Mouse (Mus musculus) forebrain, embryonic 14.5 days (tissue): ENCODE data around the gene Snx18. TPM values are rescaled to one million over a fixed set of nuclear protein-coding genes. Genes with fewer than 3 reads are reported as not detected.

Experiments
- ATAC-seq: fragments of 200-750 bp; cut with Nextera tagmentation; 2 replicates; pipeline ENCODE4 v1.8.0; 2017; ENCODE audit warnings: mild to moderate bottlenecking, moderate library complexity
- DNase-seq: peaks from one replicate; pipeline ENCODE4 v3.0.0-alpha.2; 2015; ENCODE audit warnings: low spot score
- H3K27ac ChIP-seq: fragments of 300-500 bp; sonication (generic); 2 replicates; pipeline ENCODE4 v1.5.1; 2014; ENCODE audit warnings: low read depth, mild to moderate bottlenecking, control low read depth, low read length, moderate library complexity
- H3K27me3 ChIP-seq: fragments of 300-500 bp; sonication (generic); replicated peaks from 2 replicates; pipeline ENCODE4 v1.6.1; 2014; ENCODE audit warnings: low read length, control low read depth, mixed read lengths; ENCODE audit not compliant: control insufficient read depth, insufficient read depth
- H3K36me3 ChIP-seq: fragments of 300-500 bp; sonication (generic); 2 replicates; pipeline ENCODE4 v1.6.1; 2014; ENCODE audit warnings: low read length, control low read depth; ENCODE audit not compliant: control insufficient read depth, insufficient read depth
- H3K4me1 ChIP-seq: fragments of 300-500 bp; sonication (generic); 2 replicates; pipeline ENCODE4 v1.6.1; 2014; ENCODE audit warnings: antibody characterized with exemption, low read length, control low read depth; ENCODE audit not compliant: control insufficient read depth, insufficient read depth
- H3K4me2 ChIP-seq: fragments of 300-500 bp; sonication (generic); 2 replicates; pipeline ENCODE4 v1.6.1; 2014; ENCODE audit warnings: mild to moderate bottlenecking, control low read depth, low read length
- H3K4me3 ChIP-seq: fragments of 300-500 bp; sonication (generic); 2 replicates; pipeline ENCODE4 v1.5.1; 2014; ENCODE audit warnings: low read depth, low read length, control low read depth
- H3K9ac ChIP-seq: fragments of 300-500 bp; sonication (generic); 2 replicates; pipeline ENCODE4 v1.6.1; 2014; ENCODE audit warnings: mild to moderate bottlenecking, low read length, control low read depth, moderate library complexity
- H3K9me3 ChIP-seq: fragments of 300-500 bp; sonication (generic); replicated peaks from 2 replicates; pipeline ENCODE4 v1.6.1; 2016; ENCODE audit warnings: low read length, control low read depth, mixed read lengths; ENCODE audit not compliant: control insufficient read depth
- WGBS: fragments of 180-500 bp; shearing (Covaris S2); extraction: QIAGEN DNeasy Blood & Tissue Kit; methylation state at CpG from one replicate; pipeline ENCODE4 v1.1.7; 2014; 5-methylcytosine and 5-hydroxymethylcytosine counted together
- polyA plus RNA-seq: library from polyadenylated mRNA; unstranded; fragments of >200 nt; fragmentation: Nextera tagmentation; extraction: Ambion mirVana; gene quantifications from 2 replicates; pipeline ENCODE4 v1.2.1, GENCODE M21; 2014

The Snx18 gene
- polyA plus RNA-seq, 1 experiment from 2014 or later, result 12.1 TPM

- DNase-seq (no peak), ATAC-seq (no peak)
- Histone ChIP-seq H3K9ac (no peak overlapping the region), H3K4me1 (no peaks in the 10 kb centered on the region), H3K27ac (no peak overlapping the region), H3K4me3 (no peak overlapping the region), H3K36me3 (no peaks in the 10 kb centered on the region), H3K27me3 (no peaks in the 10 kb centered on the region), H3K9me3 (no peaks in the 10 kb centered on the region), H3K4me2 (no peak overlapping the region)
- WGBS, result 93% methylated on average over 6 of the region's 6 CpGs
These were observed 76.0 kb downstream of the Snx18 start for GRCm38 (mm10) chr13:113542374-113542773.

Other genes with a start within 250 kb of the Snx18 start
- gene Hspb3, start 45.1 kb upstream of the Snx18 start, polyA plus RNA-seq, result 1.1 TPM in 1 of 2 replicates, not detected in the other
- 18.7 and 22.5 TPM in 2 replicates for gene Arl15, start 175.9 kb upstream of the Snx18 start, polyA plus RNA-seq